Mouse (Mus musculus): ENCODE results near the gene Acss3. TPM values are rescaled to one million over a fixed set of nuclear protein-coding genes. Genes with fewer than 3 reads are reported as not detected.

The Acss3 gene
- polyA plus RNA-seq, 1 experiment = 0.37 TPM

GRCm38 (mm10) chr10:106941380-106941779 is 182.1 kb downstream of the Acss3 start:
- Histone ChIP-seq H3K79me2 (ENCODE audit: control insufficient read depth, insufficient read depth) (no peaks in the 10 kb centered on the region), H3K27me3 (ENCODE audit: control insufficient read depth, insufficient read depth, insufficient read length) (no peaks in the 10 kb centered on the region), H3K4me3 (no peak overlapping the region), H3K4me2 (ENCODE audit: low read depth) (no peak overlapping the region), H3ac (ENCODE audit: control insufficient read depth, insufficient read length) (no peak overlapping the region), H3K36me3 (ENCODE audit: control insufficient read depth, insufficient read depth) (no peaks in the 10 kb centered on the region)
- TF ChIP-seq MAX (IDR thresholded peaks at IDR 0.05; ENCODE audit: low read depth) (no peak), MYOG (IDR thresholded peaks at IDR 0.05; ENCODE audit: control insufficient read depth in 1 of 3, insufficient read depth in 1 of 3, insufficient read length in 2 of 3, low read depth in 2 of 3) (no peak), POLR2AphosphoS2 (IDR thresholded peaks at IDR 0.05; ENCODE audit: insufficient read length, low read depth) (no peak), POLR2A (IDR thresholded peaks at IDR 0.05; ENCODE audit: insufficient read length, low read depth) (no peak), USF1 (IDR thresholded peaks at IDR 0.05; ENCODE audit: low read depth) (no peak), TCF12 (IDR thresholded peaks at IDR 0.05; ENCODE audit: insufficient read depth, poor library complexity, severe bottlenecking) (no peak), SRF (IDR thresholded peaks at IDR 0.05; ENCODE audit: control insufficient read depth, insufficient read length, low read depth) (no peak), MYOD1 (IDR thresholded peaks at IDR 0.05; ENCODE audit: control insufficient read depth in 1 of 3, insufficient read length in 2 of 3, low read depth in 2 of 3) (no peak), E2F4 (IDR thresholded peaks at IDR 0.05; ENCODE audit: insufficient read depth) (no peak), TCF3 (IDR thresholded peaks at IDR 0.05; ENCODE audit: insufficient read length, low read depth) (no peak), CEBPB (IDR thresholded peaks at IDR 0.05; ENCODE audit: insufficient read depth, poor library complexity, severe bottlenecking) (no peak), REST (IDR thresholded peaks at IDR 0.05; ENCODE audit: insufficient read depth, insufficient read length) (no peak)

GRCm38 (mm10) chr10:106939441-106939840 is 184.0 kb downstream of the Acss3 start:
- Histone ChIP-seq H3K79me2 (ENCODE audit: control insufficient read depth, insufficient read depth) (no peaks in the 10 kb centered on the region), H3K36me3 (ENCODE audit: control insufficient read depth, insufficient read depth) (no peaks in the 10 kb centered on the region), H3ac (ENCODE audit: control insufficient read depth, insufficient read length) (no peak overlapping the region), H3K4me3 (no peak overlapping the region), H3K4me2 (ENCODE audit: low read depth) (no peak overlapping the region), H3K27me3 (ENCODE audit: control insufficient read depth, insufficient read depth, insufficient read length) (no peaks in the 10 kb centered on the region)
- no peak for TF ChIP-seq POLR2AphosphoS2 (IDR thresholded peaks at IDR 0.05; ENCODE audit: insufficient read length, low read depth)
- no peak for TF ChIP-seq E2F4 (IDR thresholded peaks at IDR 0.05; ENCODE audit: insufficient read depth)
- no peak for TF ChIP-seq REST (IDR thresholded peaks at IDR 0.05; ENCODE audit: insufficient read depth, insufficient read length)
- no peak for TF ChIP-seq TCF3 (IDR thresholded peaks at IDR 0.05; ENCODE audit: insufficient read length, low read depth)
- no peak for TF ChIP-seq MYOG (IDR thresholded peaks at IDR 0.05; ENCODE audit: control insufficient read depth in 1 of 3, insufficient read depth in 1 of 3, insufficient read length in 2 of 3, low read depth in 2 of 3)
- no peak for TF ChIP-seq POLR2A (IDR thresholded peaks at IDR 0.05; ENCODE audit: insufficient read length, low read depth)
- TF ChIP-seq MAX (IDR thresholded peaks at IDR 0.05; ENCODE audit: low read depth) = no peak
- TF ChIP-seq SRF (IDR thresholded peaks at IDR 0.05; ENCODE audit: control insufficient read depth, insufficient read length, low read depth) = no peak
- TF ChIP-seq CEBPB (IDR thresholded peaks at IDR 0.05; ENCODE audit: insufficient read depth, poor library complexity, severe bottlenecking) = no peak
- no peak for TF ChIP-seq TCF12 (IDR thresholded peaks at IDR 0.05; ENCODE audit: insufficient read depth, poor library complexity, severe bottlenecking)
- no peak for TF ChIP-seq USF1 (IDR thresholded peaks at IDR 0.05; ENCODE audit: low read depth)
- TF ChIP-seq MYOD1 (IDR thresholded peaks at IDR 0.05; ENCODE audit: control insufficient read depth in 1 of 3, insufficient read length in 2 of 3, low read depth in 2 of 3) = no peak

- TF ChIP-seq MYOD1 (IDR thresholded peaks at IDR 0.05; ENCODE audit: control insufficient read depth in 1 of 3, insufficient read length in 2 of 3, low read depth in 2 of 3) (no peak), SRF (IDR thresholded peaks at IDR 0.05; ENCODE audit: control insufficient read depth, insufficient read length, low read depth) (no peak), MYOG (IDR thresholded peaks at IDR 0.05; ENCODE audit: control insufficient read depth in 1 of 3, insufficient read depth in 1 of 3, insufficient read length in 2 of 3, low read depth in 2 of 3) (no peak), MAX (IDR thresholded peaks at IDR 0.05; ENCODE audit: low read depth) (no peak), TCF3 (IDR thresholded peaks at IDR 0.05; ENCODE audit: insufficient read length, low read depth) (no peak), REST (IDR thresholded peaks at IDR 0.05; ENCODE audit: insufficient read depth, insufficient read length) (no peak), POLR2AphosphoS2 (IDR thresholded peaks at IDR 0.05; ENCODE audit: insufficient read length, low read depth) (no peak), POLR2A (IDR thresholded peaks at IDR 0.05; ENCODE audit: insufficient read length, low read depth) (no peak), USF1 (IDR thresholded peaks at IDR 0.05; ENCODE audit: low read depth) (no peak), CEBPB (IDR thresholded peaks at IDR 0.05; ENCODE audit: insufficient read depth, poor library complexity, severe bottlenecking) (no peak), E2F4 (IDR thresholded peaks at IDR 0.05; ENCODE audit: insufficient read depth) (no peak), TCF12 (IDR thresholded peaks at IDR 0.05; ENCODE audit: insufficient read depth, poor library complexity, severe bottlenecking) (no peak)
- H3K4me3 ChIP-seq = no peak overlapping the region
Measured at GRCm38 (mm10) chr10:106938851-106939250, 184.6 kb downstream of the Acss3 start.

GRCm38 (mm10) chr10:106936996-106937395 is 186.5 kb downstream of the Acss3 start:
- H3ac ChIP-seq (ENCODE audit: control insufficient read depth, insufficient read length) = no peak overlapping the region
- H3K79me2 ChIP-seq (ENCODE audit: control insufficient read depth, insufficient read depth) = no peaks in the 10 kb centered on the region
- H3K4me3 ChIP-seq = no peak overlapping the region
- H3K36me3 ChIP-seq (ENCODE audit: control insufficient read depth, insufficient read depth) = no peaks in the 10 kb centered on the region
- H3K27me3 ChIP-seq (ENCODE audit: control insufficient read depth, insufficient read depth, insufficient read length) = no peaks in the 10 kb centered on the region
- no peak for TF ChIP-seq POLR2A (IDR thresholded peaks at IDR 0.05; ENCODE audit: insufficient read length, low read depth)
- no peak for TF ChIP-seq MAX (IDR thresholded peaks at IDR 0.05; ENCODE audit: low read depth)
- TF ChIP-seq MYOD1 (IDR thresholded peaks at IDR 0.05; ENCODE audit: control insufficient read depth in 1 of 3, insufficient read length in 2 of 3, low read depth in 2 of 3) = no peak
- TF ChIP-seq TCF12 (IDR thresholded peaks at IDR 0.05; ENCODE audit: insufficient read depth, poor library complexity, severe bottlenecking) = no peak
- TF ChIP-seq USF1 (IDR thresholded peaks at IDR 0.05; ENCODE audit: low read depth) = no peak
- no peak overlapping the region for H3K4me2 ChIP-seq (ENCODE audit: low read depth)

More at GRCm38 (mm10) chr10:106938851-106939250, 184.6 kb downstream of the Acss3 start:
- no peak overlapping the region for H3K4me2 ChIP-seq (ENCODE audit: low read depth)
- no peaks in the 10 kb centered on the region for H3K27me3 ChIP-seq (ENCODE audit: control insufficient read depth, insufficient read depth, insufficient read length)
- H3ac ChIP-seq (ENCODE audit: control insufficient read depth, insufficient read length) = no peak overlapping the region
- no peaks in the 10 kb centered on the region for H3K36me3 ChIP-seq (ENCODE audit: control insufficient read depth, insufficient read depth)
- no peaks in the 10 kb centered on the region for H3K79me2 ChIP-seq (ENCODE audit: control insufficient read depth, insufficient read depth)

All from myocyte (in vitro differentiated cells).